In the genomic region with DNA sequence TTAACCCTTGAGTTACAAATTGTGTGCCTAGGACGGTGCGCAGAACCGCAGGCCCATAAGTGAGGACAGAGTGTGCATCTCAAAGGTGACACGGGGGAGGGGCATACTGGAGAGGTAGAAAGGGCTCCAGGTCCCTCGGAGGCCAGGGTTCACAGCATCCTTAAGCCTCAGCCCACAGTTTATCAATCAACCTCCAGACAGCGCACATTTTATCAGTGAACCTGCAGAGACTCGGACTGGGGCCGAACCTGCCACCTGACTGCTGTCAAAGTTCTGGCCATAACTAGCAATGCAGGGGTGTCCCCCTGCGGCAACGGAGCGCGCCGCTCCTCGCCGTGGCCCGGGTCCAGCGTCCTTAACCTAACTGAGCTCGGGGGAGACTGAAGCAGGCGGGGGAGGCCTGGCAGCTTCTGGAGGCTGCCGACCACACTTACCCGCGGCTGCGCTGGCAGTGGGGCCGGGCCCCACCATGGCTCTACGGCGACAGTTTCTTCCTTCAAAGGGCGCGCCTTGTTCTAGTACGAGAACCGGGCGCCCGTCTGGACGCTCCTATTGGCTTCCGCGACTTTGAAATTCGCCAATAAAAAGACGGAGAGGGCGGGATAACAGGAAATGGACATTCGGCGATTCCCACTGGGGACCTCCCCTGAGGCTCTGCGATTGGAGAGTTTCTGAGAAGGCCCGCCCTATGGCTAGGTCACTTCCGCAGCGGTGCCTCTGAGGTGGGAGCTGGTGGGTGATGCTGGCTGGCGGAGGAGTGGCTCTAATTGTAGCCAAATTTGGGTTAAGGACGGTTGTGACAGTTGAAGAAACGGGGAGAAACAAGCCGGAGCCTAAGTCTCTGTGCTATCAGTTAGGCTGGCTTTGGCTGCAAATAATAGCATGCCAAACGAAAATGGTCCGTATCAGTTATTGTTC, we compare ENCODE assay signal across 8 mouse cellular contexts. TPM values are rescaled to one million over a fixed set of nuclear protein-coding genes. Genes with fewer than 3 reads are reported as not detected.
DNase-seq lines count a peak whose midpoint lies in the region; ATAC-seq lines count a peak whose summit lies in the region.

A gene (minus strand): TSS at position 542 of the 918 bp plus-strand sequence.

- peak; percentile 97 for DNase-seq in ES-CJ7 (ENCODE audit: low read depth, low spot score)
- DNase-seq in cerebellum, adult 11 months, result peak; percentile 97
- DNase-seq in forebrain, embryonic 14.5 days (ENCODE audit: low spot score), result peak; percentile 99
- peak; percentile 95 to 98 for DNase-seq in heart, postnatal 14 days
- peak; percentile 97 for DNase-seq in layer of hippocampus, adult 11-12 months (ENCODE audit: low spot score)
- peak; percentile 98 for DNase-seq in lung, adult 18-20 months
- peak; percentile 98 for DNase-seq in testis, postnatal 14 days (ENCODE audit: low spot score)

- ATAC-seq in forebrain, embryonic 14.5 days, result peak; percentile 100
- ATAC-seq in neural tube, embryonic 15.5 days (ENCODE audit: low FRiP score), result peak; percentile 100

- no peaks in the 10 kb centered on the region; the same call in 1 of the 2 replicates for H3K4me1 ChIP-seq in forebrain, embryonic 14.5 days (ENCODE audit: control insufficient read depth, insufficient read depth, low read length)
- H3K4me1 ChIP-seq in neural tube, embryonic 15.5 days, result peaks cover 11% of the 10 kb centered on the region

- H3K9me3 ChIP-seq in forebrain, embryonic 14.5 days (replicated peaks; ENCODE audit: control insufficient read depth, low read length), result no peaks in the 10 kb centered on the region
- H3K9me3 ChIP-seq in neural tube, embryonic 15.5 days (replicated peaks), result no peaks in the 10 kb centered on the region

- H3K27ac ChIP-seq in forebrain, embryonic 14.5 days (ENCODE audit: low read depth, low read length), result peak within 1 kb of the TSS; percentile 92
- peak within 1 kb of the TSS; percentile 97 for H3K27ac ChIP-seq in neural tube, embryonic 15.5 days (replicated peaks)

- H3K4me3 ChIP-seq in forebrain, embryonic 14.5 days (ENCODE audit: low read depth, low read length), result peak within 1 kb of the TSS; percentile 54
- H3K4me3 ChIP-seq in neural tube, embryonic 15.5 days (replicated peaks), result peak within 1 kb of the TSS; percentile 79

- no peaks in the 10 kb centered on the region for H3K36me3 ChIP-seq in forebrain, embryonic 14.5 days (ENCODE audit: control insufficient read depth, insufficient read depth, low read length)
- no peaks in the 10 kb centered on the region for H3K36me3 ChIP-seq in neural tube, embryonic 15.5 days

- H3K27me3 ChIP-seq in forebrain, embryonic 14.5 days (replicated peaks; ENCODE audit: control insufficient read depth, insufficient read depth, low read length), result no peaks in the 10 kb centered on the region
- H3K27me3 ChIP-seq in neural tube, embryonic 15.5 days (replicated peaks), result no peaks in the 10 kb centered on the region

- intact Hi-C loops in heart, postnatal 14 days (cut with DNase I), result loop anchor here (2.0 to 5.0 kb wide), 2 partner anchors 95 to 112 kb away; no protein-coding TSS in a partner anchor

- H3K4me2 ChIP-seq in forebrain, embryonic 14.5 days (ENCODE audit: low read length), result peak within 1 kb of the TSS; percentile 71
- peak within 1 kb of the TSS; percentile 95 for H3K4me2 ChIP-seq in neural tube, embryonic 15.5 days

- under 1% methylated on average over 50 of the region's 50 CpGs for WGBS in forebrain, embryonic 14.5 days
- under 1% methylated on average over 50 of the region's 50 CpGs for WGBS in neural tube, embryonic 15.5 days

- peak within 1 kb of the TSS; percentile 73 for H3K9ac ChIP-seq in forebrain, embryonic 14.5 days (ENCODE audit: low read length)
- H3K9ac ChIP-seq in neural tube, embryonic 15.5 days (replicated peaks), result peak within 1 kb of the TSS; percentile 80

RNA-seq across cellular contexts. Expression of the gene that starts here (rescaled TPM):
- polyA plus RNA-seq in forebrain, embryonic 14.5 days (2014; fragmentation: Nextera tagmentation; extraction: Ambion mirVana), result 36.6 and 44.2 TPM in 2 replicates
- total RNA-seq in heart, postnatal 14 days (2021), result 1 to 10 TPM; 3.4 to 6.0 TPM
- 5.8 and 14.6 TPM in 2 replicates for polyA plus RNA-seq in neural tube, embryonic 15.5 days (2015; fragmentation: Nextera tagmentation; extraction: Ambion mirVana)

Comparison
In these comparisons a context has a peak if more than half of its experiments do, and no peak if none do; other contexts are left out.
1. Peak in every context shown above with its lines: DNase-seq, ATAC-seq, H3K4me3 ChIP-seq and H3K27ac ChIP-seq.